Mouse (Mus musculus): ENCODE measurements around the gene Eci3.

The Eci3 gene

DNA sequence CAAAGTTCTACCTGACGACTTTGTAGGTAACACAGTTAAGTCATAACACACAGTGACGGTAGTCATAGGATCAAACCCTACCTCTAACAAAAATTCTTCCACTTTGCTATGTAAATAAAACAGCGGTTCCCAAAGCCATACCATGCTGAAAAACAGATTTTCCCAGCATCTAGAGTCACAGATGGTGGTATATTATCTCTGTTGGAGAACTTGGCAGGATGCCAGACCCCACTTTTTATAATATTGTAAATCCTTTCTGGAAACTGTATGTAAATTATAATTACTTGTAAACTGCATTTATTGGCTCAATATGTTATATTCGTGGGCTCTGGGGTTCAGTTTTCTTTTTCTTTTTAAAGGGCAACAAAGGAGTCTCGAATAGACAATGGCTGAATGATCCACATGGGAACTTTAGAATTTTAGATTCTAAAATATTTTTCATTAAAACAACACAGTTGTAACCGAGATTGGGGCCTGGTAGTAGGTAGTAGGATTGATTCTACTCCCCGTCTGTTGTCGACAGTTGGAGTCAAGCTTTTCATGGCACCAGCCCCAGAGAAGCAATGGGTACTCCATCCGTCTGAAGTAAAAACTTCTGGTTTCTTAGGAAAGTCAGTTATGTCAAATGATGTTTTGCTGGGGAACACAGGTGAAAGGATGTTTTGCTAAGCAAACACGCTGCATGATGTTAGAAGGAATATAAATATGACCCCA lies 28.5 kb downstream of the Eci3 start:
- ATAC-seq (ENCODE audit: low TSS enrichment), result no peak

GRCm38 (mm10) chr13:34924210-34924609 lies 39.4 kb downstream of the Eci3 start, which contains the start of the genes Fam217a and 4933417A18Rik:
TSS of gene Fam217a (minus strand) at chr13:34924310.
TSS of gene 4933417A18Rik (plus strand) at chr13:34924409.
- ATAC-seq (ENCODE audit: low TSS enrichment), result no peak

DNA sequence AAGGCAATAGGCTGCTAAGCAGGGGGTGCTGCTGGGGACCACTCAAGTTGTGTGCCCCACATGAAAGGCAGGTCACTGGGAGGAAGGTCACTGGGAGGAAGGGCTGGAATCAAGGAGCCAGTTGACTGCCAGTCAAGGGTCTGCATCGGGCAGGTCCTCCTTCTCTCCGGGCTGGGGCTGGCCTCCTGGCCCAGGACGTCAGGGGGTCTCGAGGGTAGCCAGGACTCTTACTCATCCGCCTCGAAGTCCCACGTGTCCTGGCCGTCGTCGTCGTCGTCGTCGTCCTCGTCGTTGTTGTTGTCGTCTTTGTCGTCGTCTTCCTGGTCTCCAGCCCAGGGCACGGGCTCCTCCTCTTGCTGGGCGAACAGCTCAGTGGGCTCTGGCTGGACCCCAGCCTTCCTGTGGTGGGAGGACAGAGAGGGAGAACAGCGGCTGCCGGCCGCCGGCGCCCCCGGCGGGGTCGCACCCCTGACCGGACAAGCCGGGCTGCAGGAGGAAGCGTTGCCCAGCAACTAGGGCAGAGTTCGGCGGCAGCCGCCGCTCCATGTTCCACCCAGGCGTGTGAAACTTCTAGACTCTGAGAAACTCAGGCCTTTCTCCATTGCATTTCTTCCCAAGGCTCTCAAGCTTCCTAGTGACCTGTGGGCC lies 47.0 kb downstream of the Eci3 start:
- no peak for ATAC-seq (ENCODE audit: low TSS enrichment)

GRCm38 (mm10) chr13:34914614-34915013 lies 49.0 kb downstream of the Eci3 start:
- no peak for ATAC-seq (ENCODE audit: low TSS enrichment)
